Mouse (Mus musculus) lung, embryonic 14.5 days (tissue): Measurements from ENCODE around the gene Ift122. TPM values are rescaled to one million over a fixed set of nuclear protein-coding genes. Genes with fewer than 3 reads are reported as not detected.
A peak's percentile ranks its signal among the peaks of the same experiment; 100 is the strongest.
"Not testable (repeated sequence)": the region's sequence is repeated elsewhere in the genome, so short reads cannot be mapped to it uniquely, and the experiment has no call there.

Experiments
- ATAC-seq: fragments of 200-750 bp; cut with Nextera tagmentation; 2 replicates; pipeline ENCODE4 v1.8.0; 2017; ENCODE audit warnings: mild to moderate bottlenecking, moderate TSS enrichment, moderate library complexity; ENCODE audit not compliant: insufficient read depth
- DNase-seq: peaks from one replicate; pipeline ENCODE4 v3.0.0-alpha.2; 2015
- H3K27ac ChIP-seq: fragments of 300-500 bp; sonication (generic); 2 replicates; pipeline ENCODE4 v1.5.1; 2014; ENCODE audit warnings: low read depth, mild to moderate bottlenecking, moderate library complexity
- H3K27me3 ChIP-seq: fragments of 300-500 bp; sonication (generic); 2 replicates; pipeline ENCODE4 v1.6.1; 2014; ENCODE audit warnings: low read length, control low read depth; ENCODE audit not compliant: insufficient read depth
- H3K36me3 ChIP-seq: fragments of 300-500 bp; sonication (generic); 2 replicates; pipeline ENCODE4 v1.6.1; 2014; ENCODE audit warnings: control low read depth; ENCODE audit not compliant: insufficient read depth
- H3K4me1 ChIP-seq: fragments of 300-500 bp; sonication (generic); 2 replicates; pipeline ENCODE4 v1.6.1; 2014; ENCODE audit warnings: antibody characterized with exemption, control low read depth; ENCODE audit not compliant: insufficient read depth
- H3K4me2 ChIP-seq: fragments of 300-500 bp; sonication (generic); 2 replicates; pipeline ENCODE4 v1.6.1; 2014; ENCODE audit warnings: mild to moderate bottlenecking
- H3K4me3 ChIP-seq: fragments of 300-500 bp; sonication (generic); 2 replicates; pipeline ENCODE4 v1.5.1; 2014; ENCODE audit warnings: low read depth, low read length
- H3K9ac ChIP-seq: fragments of 300-500 bp; sonication (generic); 2 replicates; pipeline ENCODE4 v1.6.1; 2014
- H3K9me3 ChIP-seq: fragments of 300-500 bp; sonication (generic); 2 replicates; pipeline ENCODE4 v1.6.1; 2016; ENCODE audit warnings: low read depth, low read length, control low read depth
- CTCF ChIP-seq: IDR thresholded peaks from 2 replicates; pipeline ENCODE4 v1.5.1; 2016; ENCODE audit warnings: antibody characterized with exemption, low read depth
- WGBS: fragments of 180-500 bp; shearing (Covaris S2); extraction: QIAGEN DNeasy Blood & Tissue Kit; methylation state at CpG from one replicate; pipeline ENCODE4 v1.1.7; 2014; 5-methylcytosine and 5-hydroxymethylcytosine counted together
- polyA plus RNA-seq: library from polyadenylated mRNA; unstranded; fragments of >200 nt; fragmentation: Nextera tagmentation; extraction: Ambion mirVana; gene quantifications from 2 replicates; pipeline ENCODE4 v1.2.1, GENCODE M21; 2014

The Ift122 gene
- polyA plus RNA-seq, 1 experiment from 2014 or later, result 25.6 TPM

DNA sequence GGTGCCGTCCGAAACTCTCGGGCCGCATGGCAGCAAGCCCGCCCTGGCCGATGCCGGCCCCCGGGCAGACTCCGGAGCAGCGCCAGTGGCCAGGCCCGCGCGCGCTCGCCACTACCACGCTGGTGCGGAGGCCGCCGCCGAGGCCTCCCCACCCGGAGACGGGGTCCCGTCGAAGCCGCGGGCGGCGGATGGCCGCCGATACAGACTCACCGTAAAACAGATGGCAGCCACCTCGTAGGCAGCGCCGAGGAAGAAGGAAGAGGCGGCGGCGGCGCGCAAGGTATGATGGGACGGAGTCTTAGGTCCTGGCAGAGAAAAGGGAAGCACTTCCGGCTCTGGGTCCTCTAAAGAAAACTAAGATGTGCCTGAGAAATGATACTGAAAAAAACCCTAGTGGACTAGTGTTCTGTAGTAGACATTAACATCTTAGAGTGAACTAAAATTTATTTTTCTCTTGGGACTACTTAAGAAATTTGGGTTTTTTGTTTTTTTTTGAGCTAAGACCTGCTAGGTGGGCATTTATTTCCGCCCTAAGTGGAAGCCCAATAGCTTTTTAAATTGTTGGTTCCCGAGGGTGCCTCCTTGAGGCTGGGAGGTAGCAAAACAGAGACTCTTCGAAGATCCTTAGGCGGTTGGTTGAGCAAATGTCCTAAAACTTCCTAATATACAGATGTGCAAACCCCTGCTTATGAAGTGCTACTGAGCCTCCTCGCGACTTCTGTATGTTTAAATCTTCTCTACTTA lies 44.6 kb upstream of the Ift122 start, which contains the start of gene Rpl32:
Gene Rpl32 (minus strand): TSS at position 260 of the 744 bp plus-strand sequence.
- ATAC-seq (peak; percentile 77), DNase-seq (peak; percentile 95)
- TF ChIP-seq CTCF, result peak; percentile 59
- Histone ChIP-seq H3K36me3 (peaks cover 41% of the 10 kb centered on the region), H3K4me3 (peak within 1 kb of the TSS; percentile 98), H3K9me3 (no peaks in the 10 kb centered on the region), H3K9ac (peak within 1 kb of the TSS; percentile 100), H3K27me3 (no peaks in the 10 kb centered on the region), H3K27ac (peak within 1 kb of the TSS; percentile 97), H3K4me1 (peaks cover 5% of the 10 kb centered on the region; the same call in 1 of the 2 replicates), H3K4me2 (peak within 1 kb of the TSS; percentile 81)
- under 1% methylated on average over 47 of the region's 47 CpGs for WGBS

DNA sequence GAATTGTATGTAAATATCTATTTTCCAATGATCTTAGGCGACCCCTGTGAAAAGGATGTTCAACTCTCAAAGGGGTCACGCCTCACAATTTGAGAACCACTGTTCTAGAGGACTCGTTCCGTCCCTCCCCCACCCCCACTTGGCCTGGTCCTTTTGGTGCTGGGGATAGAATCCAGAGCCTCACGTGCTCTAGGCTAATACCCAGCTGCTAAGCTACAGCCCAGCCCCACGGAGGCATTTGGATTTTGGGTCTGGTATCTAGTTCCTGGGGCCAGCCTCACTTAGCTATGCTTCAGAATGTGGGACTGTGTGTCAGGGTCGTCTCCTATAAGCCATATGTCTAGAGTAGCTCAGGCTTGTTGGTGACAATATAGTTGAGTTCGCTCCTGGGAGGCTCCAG lies 41.7 kb upstream of the Ift122 start:
- H3K27ac ChIP-seq, result no peak overlapping the region
- DNase-seq (no peak), ATAC-seq (no peak)
- H3K36me3 ChIP-seq, result peaks cover 11% of the 10 kb centered on the region
- no peak overlapping the region for H3K4me3 ChIP-seq
- WGBS, result 54% methylated on average over 8 of the region's 8 CpGs
- H3K4me1 ChIP-seq, result peaks cover 3% of the 10 kb centered on the region; the same call in 1 of the 2 replicates
- no peak overlapping the region for H3K4me2 ChIP-seq
- H3K27me3 ChIP-seq, result no peaks in the 10 kb centered on the region
- H3K9me3 ChIP-seq, result no peaks in the 10 kb centered on the region
- H3K9ac ChIP-seq, result no peak overlapping the region
- TF ChIP-seq CTCF, result no peak

DNA sequence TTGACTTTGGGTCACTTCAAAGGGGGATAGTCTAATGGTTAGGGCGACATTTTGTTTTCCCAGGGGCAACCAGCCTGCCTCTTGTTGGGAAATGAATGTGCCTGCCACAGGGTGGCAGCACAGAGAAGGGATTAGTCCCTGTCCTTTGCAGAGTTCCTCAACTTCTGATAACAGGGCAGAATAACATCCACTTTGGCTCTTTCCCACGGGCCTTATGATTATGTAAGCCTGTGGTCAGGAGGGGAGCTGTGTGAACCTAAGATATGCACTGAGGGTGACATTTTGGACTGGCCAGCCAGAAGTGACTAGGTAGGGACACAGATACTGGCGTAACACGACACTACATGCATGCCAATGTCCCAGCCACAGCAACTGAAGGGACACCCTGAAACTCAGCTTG lies 39.2 kb upstream of the Ift122 start:
- H3K4me2 ChIP-seq, result no peak overlapping the region
- TF ChIP-seq CTCF, result peak; percentile 68
- no peaks in the 10 kb centered on the region for H3K27me3 ChIP-seq
- no peak overlapping the region for H3K9ac ChIP-seq
- DNase-seq (peak; percentile 79), ATAC-seq (peak; percentile 25)
- WGBS, result 26% methylated on average over 4 of the region's 4 CpGs
- H3K4me1 ChIP-seq, result no peaks in the 10 kb centered on the region
- H3K27ac ChIP-seq, result no peak overlapping the region
- H3K36me3 ChIP-seq, result no peaks in the 10 kb centered on the region
- H3K9me3 ChIP-seq, result no peaks in the 10 kb centered on the region
- no peak overlapping the region for H3K4me3 ChIP-seq

DNA sequence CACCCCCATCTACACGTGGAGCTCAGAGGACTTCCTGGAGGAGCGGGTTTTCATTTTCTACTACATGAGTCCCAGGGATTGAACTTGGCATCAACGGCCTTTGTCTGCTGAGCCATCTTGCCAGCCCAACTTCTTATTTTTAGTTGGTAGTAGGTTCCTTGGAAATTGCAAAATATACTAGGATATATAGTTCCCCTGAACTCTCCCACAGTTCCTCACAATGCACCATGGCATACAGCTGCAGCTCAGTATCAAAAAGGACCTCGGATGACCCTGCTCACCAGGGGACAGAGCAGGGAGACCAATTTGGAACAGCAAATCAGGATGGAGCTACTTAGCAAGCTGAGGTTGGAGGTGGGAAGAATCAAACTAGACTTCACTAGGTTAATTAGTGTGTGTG lies 38.2 kb upstream of the Ift122 start:
- Histone ChIP-seq H3K36me3 (no peaks in the 10 kb centered on the region), H3K9me3 (no peaks in the 10 kb centered on the region), H3K9ac (no peak overlapping the region), H3K27me3 (no peaks in the 10 kb centered on the region), H3K4me3 (no peak overlapping the region), H3K27ac (no peak overlapping the region), H3K4me2 (no peak overlapping the region), H3K4me1 (no peaks in the 10 kb centered on the region)
- DNase-seq (no peak), ATAC-seq (no peak)
- WGBS, result 77% methylated on average over 4 of the region's 4 CpGs
- TF ChIP-seq CTCF, result no peak

DNA sequence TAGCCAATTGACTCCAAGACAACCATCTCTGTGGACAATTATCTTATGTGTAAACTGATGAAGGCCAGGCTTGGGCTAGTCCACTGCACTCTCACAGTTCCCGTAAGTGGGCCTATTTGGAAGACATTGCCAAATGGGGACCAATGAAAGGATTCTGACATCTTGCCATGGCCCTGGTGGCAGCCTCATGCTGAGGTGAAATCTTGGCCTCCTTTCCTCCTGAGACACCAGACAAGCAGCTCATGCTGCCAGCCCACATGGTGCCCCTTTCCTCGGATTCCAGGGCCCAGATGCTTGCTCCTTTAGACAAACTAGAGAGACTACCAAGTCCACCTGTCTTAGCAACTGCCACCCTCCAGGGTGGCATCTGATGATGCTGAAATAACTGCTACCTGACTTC lies 35.1 kb upstream of the Ift122 start:
- no peaks in the 10 kb centered on the region for H3K36me3 ChIP-seq
- H3K4me2 ChIP-seq, result no peak overlapping the region
- no peak for ATAC-seq
- no peaks in the 10 kb centered on the region for H3K9me3 ChIP-seq
- H3K27ac ChIP-seq, result no peak overlapping the region
- no peaks in the 10 kb centered on the region for H3K4me1 ChIP-seq
- H3K27me3 ChIP-seq, result no peaks in the 10 kb centered on the region
- DNase-seq, result no peak
- TF ChIP-seq CTCF, result no peak
- WGBS, result 62% methylated on average over 2 of the region's 2 CpGs
- H3K4me3 ChIP-seq, result no peak overlapping the region
- H3K9ac ChIP-seq, result no peak overlapping the region

DNA sequence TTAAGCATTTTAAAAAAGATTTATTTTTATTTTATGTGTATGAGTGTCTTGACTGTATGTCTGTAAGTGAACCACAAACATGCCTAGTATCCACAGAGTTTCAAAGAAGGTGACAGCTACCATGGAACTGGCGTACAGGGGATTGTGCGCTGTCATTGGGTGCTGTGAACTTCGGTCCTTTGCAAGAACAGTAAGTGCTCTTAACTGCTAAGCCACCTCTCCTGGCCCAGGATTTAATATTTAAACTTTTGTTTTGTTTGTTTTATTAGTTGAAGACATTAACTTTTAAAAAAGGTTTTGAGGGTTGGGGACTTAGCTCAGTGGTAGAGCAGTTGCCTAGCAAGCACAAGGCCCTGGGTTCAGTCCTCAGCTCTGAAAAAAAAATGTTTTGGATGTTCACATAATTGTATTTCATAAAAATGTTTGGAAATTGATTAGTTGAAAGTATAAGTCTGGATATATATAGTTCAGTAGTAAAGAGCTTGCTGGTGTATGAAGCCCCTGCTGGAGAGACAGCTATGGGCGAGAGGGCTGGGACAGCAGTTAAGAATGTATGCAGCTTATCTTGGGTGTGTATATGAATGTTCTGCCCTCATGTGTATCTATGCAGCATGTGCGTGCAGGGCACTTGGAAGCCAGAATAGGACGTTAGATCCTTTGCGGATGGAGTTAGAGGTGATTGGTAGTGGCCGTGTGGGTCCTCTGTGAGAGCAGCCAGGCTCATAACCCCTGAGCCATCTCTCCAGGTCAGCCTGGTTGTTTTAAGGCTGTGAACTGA lies 31.9 kb upstream of the Ift122 start:
- DNase-seq (no peak), ATAC-seq (no peak)
- TF ChIP-seq CTCF, result no peak
- H3K27me3 ChIP-seq, result no peaks in the 10 kb centered on the region
- no peak overlapping the region for H3K4me3 ChIP-seq
- H3K4me1 ChIP-seq, result no peaks in the 10 kb centered on the region
- H3K4me2 ChIP-seq, result no peak overlapping the region
- H3K27ac ChIP-seq, result no peak overlapping the region
- no peaks in the 10 kb centered on the region for H3K36me3 ChIP-seq
- 78% methylated on average over 8 of the region's 8 CpGs for WGBS
- no peak overlapping the region for H3K9ac ChIP-seq
- no peaks in the 10 kb centered on the region for H3K9me3 ChIP-seq

DNA sequence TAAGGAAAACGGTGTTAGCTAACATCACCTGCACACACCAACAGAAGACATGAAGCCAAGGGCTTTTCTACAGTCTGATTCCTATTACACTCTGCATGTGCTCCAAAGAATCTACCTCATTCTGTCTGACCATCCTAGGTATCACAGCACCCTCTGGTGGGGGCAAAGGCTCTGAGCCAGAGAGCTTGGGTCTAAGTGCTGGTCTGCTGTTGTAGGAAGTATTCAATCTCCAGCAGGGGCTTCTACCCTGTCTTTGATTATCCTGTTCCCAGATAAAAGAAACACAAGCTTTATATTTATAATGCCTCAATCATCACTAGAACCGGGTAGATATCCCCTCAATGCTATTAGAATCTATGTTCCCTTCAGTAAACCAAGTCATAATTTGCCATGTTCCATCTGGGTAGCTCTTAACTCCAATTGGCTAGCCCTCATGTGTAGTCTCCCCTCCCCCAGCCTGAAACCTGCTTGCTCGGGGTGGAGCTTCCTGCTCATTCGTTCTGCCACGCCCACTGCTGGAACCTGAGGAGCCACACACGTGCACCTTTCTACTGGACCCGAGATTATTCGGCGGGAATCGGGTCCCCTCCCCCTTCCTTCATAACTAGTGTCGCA lies 29.3 kb upstream of the Ift122 start:
- peak; percentile 97 for ATAC-seq
- H3K9ac ChIP-seq, H3K27me3 ChIP-seq, H3K9me3 ChIP-seq, H3K36me3 ChIP-seq, H3K4me1 ChIP-seq: not testable (repeated sequence)
- 6% methylated on average over 3 of the region's 11 CpGs for WGBS
- TF ChIP-seq CTCF, result peak; percentile 81
- Histone ChIP-seq H3K4me2 (peak overlapping the region; percentile 38), H3K4me3 (peak overlapping the region; percentile 18; the same call in 1 of the 2 replicates), H3K27ac (peak overlapping the region; percentile 19; the same call in 1 of the 2 replicates)
- DNase-seq, result peak; percentile 92
